Mouse (Mus musculus) cerebellum, adult 18-20 months (tissue): Measurements from ENCODE around the gene Kcna7.
"Not testable (repeated sequence)": the region's sequence is repeated elsewhere in the genome, so short reads cannot be mapped to it uniquely, and the experiment has no call there.

ENCODE experiments used
- DNase-seq, 2 experiments: peaks; one replicate each; pipeline ENCODE4 v3.0.0; 2021

Kcna7 gene

GRCm38 (mm10) chr7:45405091-45406075 is at the start of gene Kcna7:
Gene Kcna7, plus strand, starts transcription at chr7:45405653.
- DNase-seq = peak; percentile 76 to 79

- DNase-seq = no peak
Measured at GRCm38 (mm10) chr7:45356087-45356486, 49.4 kb upstream of the Kcna7 start.

GRCm38 (mm10) chr7:45359081-45359480 is 46.4 kb upstream of the Kcna7 start:
- not testable (repeated sequence) for DNase-seq

GRCm38 (mm10) chr7:45360404-45361125 is 44.9 kb upstream of the Kcna7 start:
- DNase-seq = peak in 1 of 2 experiments; percentile 46

GRCm38 (mm10) chr7:45361243-45361804 is 44.1 kb upstream of the Kcna7 start:
- peak; percentile 87 to 93 for DNase-seq

- DNase-seq = peak; percentile 80 to 91
Measured at GRCm38 (mm10) chr7:45362801-45363200, 42.7 kb upstream of the Kcna7 start.

GRCm38 (mm10) chr7:45363983-45364382 is 41.5 kb upstream of the Kcna7 start:
- DNase-seq = peak; percentile 34 to 49

GRCm38 (mm10) chr7:45365742-45366651 is 39.5 kb upstream of the Kcna7 start:
- peak; percentile 69 to 70 for DNase-seq

- no peak for DNase-seq
Measured at GRCm38 (mm10) chr7:45366652-45367019, 38.8 kb upstream of the Kcna7 start, which contains the start of gene Ppfia3. Gene Ppfia3, minus strand, starts transcription at chr7:45367019.

- DNase-seq = peak; percentile 98 to 99
Measured at GRCm38 (mm10) chr7:45367020-45367880, 38.2 kb upstream of the Kcna7 start.

GRCm38 (mm10) chr7:45368178-45368577 is 37.3 kb upstream of the Kcna7 start:
- peak in 1 of 2 experiments; percentile 38 for DNase-seq

- DNase-seq = peak in 1 of 2 experiments; percentile 28
Measured at GRCm38 (mm10) chr7:45369022-45369745, 36.3 kb upstream of the Kcna7 start.

- peak; percentile 44 to 52 for DNase-seq
Measured at GRCm38 (mm10) chr7:45369836-45370474, 35.5 kb upstream of the Kcna7 start.

- peak; percentile 89 to 91 for DNase-seq
Measured at GRCm38 (mm10) chr7:45370475-45371311, 34.8 kb upstream of the Kcna7 start, which contains the start of gene Lin7b. Gene Lin7b, minus strand, starts transcription at chr7:45370583.

GRCm38 (mm10) chr7:45372371-45372770 is 33.1 kb upstream of the Kcna7 start:
- no peak for DNase-seq

- DNase-seq = no peak
Measured at GRCm38 (mm10) chr7:45374620-45375019, 30.8 kb upstream of the Kcna7 start.

- DNase-seq = no peak
Measured at GRCm38 (mm10) chr7:45376057-45376456, 29.4 kb upstream of the Kcna7 start.

GRCm38 (mm10) chr7:45386077-45386476 is 19.4 kb upstream of the Kcna7 start:
- no peak for DNase-seq

GRCm38 (mm10) chr7:45395129-45395541 is 10.3 kb upstream of the Kcna7 start:
- DNase-seq = peak in 1 of 2 experiments; percentile 69
